Mouse (Mus musculus) midbrain, embryonic 10.5 days (tissue): Measurements from ENCODE around the gene Fbln5. TPM values are rescaled to one million over a fixed set of nuclear protein-coding genes. Genes with fewer than 3 reads are reported as not detected.

Experiments used
- DNase-seq: peaks from one replicate; pipeline ENCODE4 v3.0.0-alpha.2; 2017; ENCODE audit warnings: low spot score
- H3K27ac ChIP-seq: fragments of 300-500 bp; sonication (generic); replicated peaks from 2 replicates; pipeline ENCODE4 v1.5.1; 2016; ENCODE audit warnings: mild to moderate bottlenecking
- H3K27me3 ChIP-seq: fragments of 300-500 bp; sonication (generic); 2 replicates; pipeline ENCODE4 v1.6.1; 2016; ENCODE audit warnings: low read depth, mild to moderate bottlenecking; ENCODE audit not compliant: poor library complexity, severe bottlenecking
- H3K36me3 ChIP-seq: fragments of 300-500 bp; sonication (generic); 2 replicates; pipeline ENCODE4 v1.6.1; 2016; ENCODE audit warnings: mild to moderate bottlenecking, moderate library complexity
- H3K4me1 ChIP-seq: fragments of 300-500 bp; sonication (generic); 2 replicates; pipeline ENCODE4 v1.6.1; 2016
- H3K4me3 ChIP-seq: fragments of 300-500 bp; sonication (generic); 2 replicates; pipeline ENCODE4 v1.5.1; 2016; ENCODE audit warnings: mild to moderate bottlenecking, moderate library complexity
- H3K9me3 ChIP-seq: fragments of 300-500 bp; sonication (generic); replicated peaks from 2 replicates; pipeline ENCODE4 v1.6.1; 2016; ENCODE audit warnings: mild to moderate bottlenecking
- WGBS: fragments of 180-500 bp; shearing (Covaris S2); methylation state at CpG from one replicate; pipeline ENCODE4 v1.1.7; 2016; 5-methylcytosine and 5-hydroxymethylcytosine counted together
- polyA plus RNA-seq: library from polyadenylated mRNA; unstranded; fragments of >200 nt; fragmentation: Nextera tagmentation; extraction: Ambion mirVana; gene quantifications from 2 replicates; pipeline ENCODE4 v1.2.1, GENCODE M21; 2016

Gene Fbln5
- 11.4 and 13.9 TPM in 2 replicates for polyA plus RNA-seq

DNA sequence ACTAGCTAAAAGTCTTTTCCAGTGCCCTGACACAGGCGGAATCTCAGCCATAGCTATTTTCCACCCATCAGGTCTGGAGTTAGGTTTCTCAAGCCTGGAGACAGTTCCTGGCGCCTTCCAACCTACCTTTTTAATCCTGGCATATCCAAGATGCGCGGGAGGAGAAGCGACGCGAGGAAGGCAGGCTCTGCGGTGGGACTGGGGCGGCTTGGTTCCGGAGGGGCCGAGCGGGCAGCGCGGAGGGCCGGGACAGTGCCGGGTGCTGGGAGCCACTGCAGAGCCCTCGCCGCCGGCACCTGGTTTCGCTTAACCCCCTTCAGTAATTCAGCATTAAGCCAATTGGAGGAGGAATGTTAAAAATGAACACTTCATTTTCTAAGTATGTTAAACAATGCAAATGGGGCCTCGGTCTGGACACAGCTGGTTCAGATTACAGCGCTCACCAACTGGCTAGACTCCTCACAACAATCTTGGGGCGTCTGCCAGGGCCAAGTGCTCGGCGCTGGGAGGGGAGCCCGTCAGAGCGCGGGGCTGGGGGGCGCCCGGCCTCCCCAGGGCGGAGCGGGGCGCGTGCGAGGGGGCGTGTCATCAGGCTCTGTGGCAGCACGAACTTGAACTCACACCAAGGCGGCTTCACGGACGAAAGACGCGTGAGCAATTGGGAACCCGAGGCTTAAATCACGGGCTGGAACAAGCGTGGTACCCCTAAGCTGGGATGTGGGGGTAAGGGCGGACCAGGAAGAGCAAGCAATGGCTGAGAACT, at the start of gene Fbln5:
Fbln5 (minus strand) TSS at position 448 of the 763 bp plus-strand sequence.
- Histone ChIP-seq H3K27me3 (peaks cover 46% of the 10 kb centered on the region), H3K9me3 (no peaks in the 10 kb centered on the region), H3K4me3 (peak within 1 kb of the TSS; percentile 65), H3K36me3 (no peaks in the 10 kb centered on the region), H3K4me1 (peaks cover 16% of the 10 kb centered on the region), H3K27ac (peak within 1 kb of the TSS; percentile 63; the same call in 1 of the 2 replicates)
- WGBS: 2% methylated on average over 46 of the region's 46 CpGs
- DNase-seq: peak; percentile 62

DNA sequence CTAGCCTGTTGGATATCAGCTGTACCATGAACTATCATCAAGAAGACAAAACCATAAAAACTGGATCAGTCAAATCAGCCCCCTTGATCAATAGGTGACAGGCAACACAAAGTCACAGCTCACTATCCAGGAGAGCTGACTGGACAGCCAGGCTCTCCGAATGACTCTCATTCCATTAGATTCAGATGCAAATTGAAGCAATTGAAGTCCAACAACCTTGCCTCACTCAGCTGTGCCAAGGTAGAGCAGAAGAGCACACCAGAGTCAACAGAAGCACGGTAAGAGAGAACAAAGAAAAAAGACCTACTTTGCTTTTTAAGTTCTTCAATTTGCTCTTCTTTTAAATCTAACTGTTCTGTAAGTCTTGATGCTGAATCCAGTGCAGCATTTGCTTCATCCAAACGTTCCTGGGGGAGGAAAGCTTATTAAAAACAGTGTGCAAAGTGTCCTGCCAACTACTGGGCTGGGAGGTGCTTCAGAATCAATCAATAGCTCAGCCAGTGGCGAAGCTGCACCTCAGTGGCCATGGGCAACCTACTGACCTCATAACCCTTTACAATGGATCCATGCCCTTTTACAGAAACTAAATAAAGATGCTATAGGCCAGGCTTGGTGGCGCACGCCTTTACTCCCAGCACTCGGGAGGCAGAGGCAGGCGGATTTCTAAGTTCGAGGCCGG, 43.6 kb upstream of the Fbln5 start:
- WGBS: 89% methylated on average over 10 of the region's 10 CpGs
- H3K4me3 ChIP-seq: no peak overlapping the region
- no peak overlapping the region for H3K27ac ChIP-seq
- DNase-seq: no peak
- no peaks in the 10 kb centered on the region for H3K9me3 ChIP-seq
- peaks cover 49% of the 10 kb centered on the region for H3K36me3 ChIP-seq
- no peaks in the 10 kb centered on the region for H3K27me3 ChIP-seq
- no peaks in the 10 kb centered on the region for H3K4me1 ChIP-seq

DNA sequence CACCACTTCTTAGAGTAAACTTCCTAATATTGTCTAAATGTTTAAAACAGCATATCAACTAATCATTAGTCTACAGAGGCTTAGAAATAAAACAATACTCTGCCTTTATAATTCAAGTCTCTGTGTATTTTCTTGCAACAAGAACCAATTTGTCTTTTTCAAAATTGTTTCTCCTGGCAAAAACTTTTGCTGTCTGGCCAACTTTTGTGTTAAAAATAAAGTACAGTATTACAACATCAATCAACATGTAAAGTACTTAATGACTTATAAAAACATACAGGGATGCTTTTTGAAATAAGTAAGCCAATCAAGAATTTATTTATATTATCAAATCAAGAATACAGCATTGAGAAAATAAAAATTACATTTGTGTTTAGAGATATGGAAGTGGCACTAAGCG, 41.4 kb upstream of the Fbln5 start:
- H3K4me3 ChIP-seq: no peak overlapping the region
- H3K27ac ChIP-seq: no peak overlapping the region

DNA sequence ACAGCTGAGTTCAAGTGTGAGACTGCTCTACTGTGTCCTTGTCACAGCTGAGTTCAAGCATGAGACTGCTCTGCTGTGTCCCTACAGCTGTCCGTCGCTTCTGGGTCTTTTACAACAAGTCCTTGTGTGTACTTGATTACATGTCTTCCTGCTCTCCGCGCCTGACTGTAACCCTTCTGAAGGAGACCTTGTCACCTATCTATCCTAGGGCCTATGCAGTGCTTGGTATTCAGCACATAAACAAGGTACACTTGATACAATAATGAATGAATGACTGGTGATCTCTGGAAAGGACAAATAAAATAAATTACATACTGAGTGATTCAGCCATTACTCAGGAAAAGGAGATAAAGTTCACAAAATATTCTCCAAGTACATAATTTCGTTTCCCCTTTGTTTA, 39.2 kb upstream of the Fbln5 start:
- H3K4me3 ChIP-seq: no peak overlapping the region
- WGBS: 94% methylated on average over 5 of the region's 5 CpGs

More for the DNA sequence above, 41.4 kb upstream of the Fbln5 start:
- WGBS: 91% methylated on average over 1 of the region's 1 CpGs
- no peaks in the 10 kb centered on the region for H3K9me3 ChIP-seq
- H3K27me3 ChIP-seq: no peaks in the 10 kb centered on the region
- no peak for DNase-seq
- H3K4me1 ChIP-seq: no peaks in the 10 kb centered on the region
- peaks cover 31% of the 10 kb centered on the region for H3K36me3 ChIP-seq

DNA sequence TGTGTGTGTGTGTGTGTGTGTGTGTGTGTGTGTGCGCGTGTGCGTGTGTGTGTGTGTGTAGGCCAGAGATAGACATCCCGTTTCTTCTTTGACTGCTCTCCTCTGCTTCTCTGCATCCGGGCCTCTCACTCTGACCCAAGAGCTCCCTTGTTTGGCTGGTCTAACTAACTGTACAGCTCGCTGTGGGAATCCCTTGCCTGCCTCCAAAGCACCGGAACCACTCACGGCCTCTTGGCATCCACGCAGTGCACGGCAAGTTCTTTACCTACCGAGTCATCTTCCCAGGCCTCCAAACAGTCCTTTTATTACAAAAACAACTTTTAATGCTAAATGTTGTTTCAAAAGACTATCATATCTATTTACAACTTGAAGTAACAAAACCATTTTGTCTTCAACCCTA, 35.5 kb upstream of the Fbln5 start:
- no peak overlapping the region for H3K4me3 ChIP-seq
- DNase-seq: no peak
- H3K36me3 ChIP-seq: peaks cover 11% of the 10 kb centered on the region
- no peaks in the 10 kb centered on the region for H3K4me1 ChIP-seq
- no peaks in the 10 kb centered on the region for H3K9me3 ChIP-seq
- no peaks in the 10 kb centered on the region for H3K27me3 ChIP-seq
- WGBS: 89% methylated on average over 11 of the region's 11 CpGs
- no peak overlapping the region for H3K27ac ChIP-seq

More for the DNA sequence above, 39.2 kb upstream of the Fbln5 start:
- no peak for DNase-seq
- peaks cover 32% of the 10 kb centered on the region for H3K36me3 ChIP-seq
- H3K9me3 ChIP-seq: no peaks in the 10 kb centered on the region
- no peaks in the 10 kb centered on the region for H3K27me3 ChIP-seq
- H3K27ac ChIP-seq: no peak overlapping the region
- H3K4me1 ChIP-seq: no peaks in the 10 kb centered on the region

DNA sequence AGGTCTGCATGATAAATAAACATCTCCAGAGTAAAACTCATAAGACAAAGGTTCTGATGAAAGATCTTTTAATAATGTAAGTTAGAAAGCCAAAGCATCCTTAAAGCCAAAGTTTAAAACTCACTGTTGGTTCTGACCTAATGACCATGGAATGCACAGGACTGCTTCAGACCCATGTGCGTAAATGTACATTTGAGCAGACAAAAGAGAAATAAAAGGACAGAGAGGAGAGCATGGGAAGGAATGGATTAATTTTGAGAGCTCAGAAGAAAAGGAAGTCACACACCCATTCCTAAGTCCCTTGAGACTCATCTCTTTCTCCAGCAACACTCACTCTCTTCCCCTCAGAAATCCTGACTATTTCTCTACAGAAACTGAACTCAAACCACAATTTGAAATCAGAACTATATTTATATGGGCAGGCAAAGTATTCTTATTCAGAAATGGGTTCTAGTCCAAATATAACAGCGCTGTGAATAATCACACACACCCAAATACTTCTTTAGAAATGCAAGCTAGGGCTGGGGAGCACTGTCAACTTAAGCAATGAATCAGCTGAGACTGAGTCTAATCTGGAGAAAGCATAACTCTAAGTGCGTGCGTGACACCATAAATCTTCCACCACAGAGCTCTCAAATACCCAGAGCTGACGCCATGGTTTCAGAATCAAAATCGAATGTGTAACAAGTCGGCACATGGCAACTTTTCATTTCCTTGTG, 33.1 kb upstream of the Fbln5 start:
- 95% methylated on average over 7 of the region's 7 CpGs for WGBS
- no peaks in the 10 kb centered on the region for H3K27me3 ChIP-seq

DNA sequence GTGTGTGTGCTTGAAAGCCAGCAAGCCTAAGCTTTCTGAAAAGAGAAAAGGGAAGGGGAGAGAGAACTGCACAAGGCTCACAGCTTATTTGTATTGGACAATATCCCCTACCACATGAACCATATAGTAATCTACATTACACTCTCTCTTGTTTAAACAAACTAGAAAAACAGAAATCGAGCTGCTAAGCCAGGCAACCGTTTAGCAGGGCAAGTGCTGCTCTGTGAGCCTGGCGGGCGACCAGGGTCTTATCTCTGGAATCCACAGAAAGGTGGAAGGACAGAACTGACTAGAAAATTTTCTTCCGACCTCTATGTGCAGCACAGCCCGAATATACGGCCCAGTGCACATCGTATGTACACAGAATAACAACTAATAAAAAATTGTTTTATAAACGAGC, 32.5 kb upstream of the Fbln5 start:
- H3K4me1 ChIP-seq: no peaks in the 10 kb centered on the region
- H3K9me3 ChIP-seq: no peaks in the 10 kb centered on the region
- no peak overlapping the region for H3K4me3 ChIP-seq
- H3K36me3 ChIP-seq: peaks cover 13% of the 10 kb centered on the region
- DNase-seq: no peak
- H3K27ac ChIP-seq: no peak overlapping the region
- 91% methylated on average over 9 of the region's 9 CpGs for WGBS
- H3K27me3 ChIP-seq: no peaks in the 10 kb centered on the region

More for the DNA sequence above, 33.1 kb upstream of the Fbln5 start:
- peaks cover 11% of the 10 kb centered on the region for H3K36me3 ChIP-seq
- no peak overlapping the region for H3K4me3 ChIP-seq
- no peak overlapping the region for H3K27ac ChIP-seq
- no peaks in the 10 kb centered on the region for H3K4me1 ChIP-seq
- no peaks in the 10 kb centered on the region for H3K9me3 ChIP-seq
- DNase-seq: no peak

DNA sequence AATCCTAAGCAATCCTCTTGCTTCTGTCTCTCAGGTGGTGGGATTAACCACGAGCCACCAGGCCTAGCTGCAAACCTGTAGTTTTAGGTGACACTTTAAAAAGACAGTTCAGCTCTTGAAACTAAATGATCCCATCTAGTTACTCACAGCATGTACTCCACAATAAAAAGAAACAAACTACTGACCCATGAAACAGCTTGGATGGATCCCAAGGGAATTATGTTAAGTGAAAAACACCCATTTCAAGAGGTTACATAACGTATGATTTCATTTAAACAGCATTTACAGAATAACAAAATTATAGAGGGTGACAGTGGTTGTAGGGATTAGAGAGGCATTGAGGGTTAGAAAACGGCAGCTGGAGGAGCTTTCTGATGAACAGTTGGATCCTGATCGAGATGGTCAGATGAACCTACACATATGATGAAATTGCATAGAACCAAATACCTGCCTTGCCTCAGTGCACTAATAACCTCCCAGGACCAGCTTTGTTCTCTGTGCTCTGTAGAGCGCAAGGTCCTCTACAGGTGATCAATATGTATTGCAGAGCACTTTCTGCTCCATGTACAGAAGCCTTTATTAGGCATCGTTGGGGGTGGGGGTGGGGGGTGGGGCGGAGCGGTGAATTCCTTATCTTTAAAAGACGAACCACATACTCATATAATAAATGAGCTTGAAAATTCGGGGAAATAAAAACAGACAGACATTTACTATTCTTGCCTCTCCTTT, 17.9 kb upstream of the Fbln5 start:
- Histone ChIP-seq H3K27ac (no peak overlapping the region), H3K9me3 (no peaks in the 10 kb centered on the region), H3K27me3 (no peaks in the 10 kb centered on the region), H3K4me1 (peaks cover under 1% of the 10 kb centered on the region), H3K4me3 (no peak overlapping the region), H3K36me3 (peaks cover 46% of the 10 kb centered on the region)
- DNase-seq: no peak
- WGBS: 92% methylated on average over 10 of the region's 10 CpGs

DNA sequence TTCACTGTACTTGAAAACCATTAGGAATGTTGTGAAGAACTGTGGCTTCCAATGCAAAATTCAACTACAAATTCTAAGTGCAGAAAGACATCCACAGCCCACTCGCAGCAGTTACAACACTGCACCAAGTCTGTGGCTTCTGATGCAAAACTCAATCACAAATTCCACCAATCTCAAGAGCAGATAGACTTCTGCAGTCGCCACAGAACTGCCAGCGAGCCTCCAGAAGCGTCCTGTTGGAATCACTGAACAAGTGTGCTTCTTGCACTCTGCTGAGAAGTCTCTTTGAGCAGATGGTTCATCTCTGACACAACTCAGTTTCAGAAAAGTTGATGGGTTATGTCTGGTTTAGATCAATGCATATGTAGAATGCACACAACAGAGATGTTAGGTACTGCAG, 15.9 kb upstream of the Fbln5 start:
- H3K27me3 ChIP-seq: no peaks in the 10 kb centered on the region
- H3K4me3 ChIP-seq: no peak overlapping the region
- peaks cover 46% of the 10 kb centered on the region for H3K36me3 ChIP-seq
- H3K9me3 ChIP-seq: no peaks in the 10 kb centered on the region
- 92% methylated on average over 4 of the region's 4 CpGs for WGBS
- H3K4me1 ChIP-seq: peaks cover 7% of the 10 kb centered on the region
- no peak for DNase-seq
- H3K27ac ChIP-seq: no peak overlapping the region

DNA sequence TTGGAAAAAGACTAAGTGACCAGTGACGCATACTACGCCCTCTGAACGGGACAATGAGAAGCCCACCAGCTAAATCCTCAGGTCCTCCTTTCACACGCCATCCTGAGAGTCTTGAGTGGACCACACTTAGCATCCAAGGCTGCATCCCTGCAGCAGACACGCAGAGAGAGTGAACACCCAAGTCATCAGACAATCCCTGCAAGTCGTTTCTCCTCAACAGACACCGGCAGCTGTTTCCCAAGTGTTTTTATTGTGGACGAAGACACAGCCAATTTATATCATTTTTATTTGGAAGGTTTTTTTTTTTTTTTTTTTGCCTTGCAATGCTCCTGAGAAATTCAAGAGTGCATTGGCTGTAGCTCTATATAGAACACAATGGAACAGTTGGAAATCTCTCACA, 14.9 kb upstream of the Fbln5 start:
- DNase-seq: no peak
- Histone ChIP-seq H3K36me3 (peaks cover 45% of the 10 kb centered on the region), H3K27ac (no peak overlapping the region), H3K4me3 (no peak overlapping the region), H3K4me1 (peaks cover 7% of the 10 kb centered on the region), H3K9me3 (no peaks in the 10 kb centered on the region), H3K27me3 (no peaks in the 10 kb centered on the region)
- WGBS: 91% methylated on average over 8 of the region's 8 CpGs

DNA sequence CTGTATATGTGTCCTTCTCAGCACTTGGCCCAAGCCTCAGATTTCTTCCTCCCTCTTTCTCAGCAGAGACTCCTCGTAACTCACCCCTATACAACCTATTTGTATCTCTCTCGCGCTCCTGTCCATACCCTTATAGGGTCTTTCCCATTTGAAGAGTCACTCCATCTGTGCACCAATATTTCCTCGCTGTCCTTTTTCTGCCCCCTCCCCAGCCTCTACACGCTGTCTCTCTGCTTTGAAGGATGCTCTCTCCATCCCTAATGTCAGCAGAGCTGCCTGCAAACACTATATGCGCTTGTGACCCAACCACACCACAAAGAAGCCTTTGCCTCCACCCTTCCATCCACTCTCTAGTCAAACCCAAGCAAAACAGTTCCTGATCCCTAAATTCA, 14.3 kb upstream of the Fbln5 start:
- peaks cover 7% of the 10 kb centered on the region for H3K4me1 ChIP-seq
- H3K36me3 ChIP-seq: peaks cover 38% of the 10 kb centered on the region
- WGBS: 96% methylated on average over 6 of the region's 6 CpGs
- no peak for DNase-seq
- no peaks in the 10 kb centered on the region for H3K27me3 ChIP-seq
- no peak overlapping the region for H3K4me3 ChIP-seq
- H3K27ac ChIP-seq: no peak overlapping the region
- H3K9me3 ChIP-seq: no peaks in the 10 kb centered on the region
